Mouse (Mus musculus): ENCODE data around the gene Slc30a3.
"Not testable (repeated sequence)": the region's sequence is repeated elsewhere in the genome, so short reads cannot be mapped to it uniquely, and the experiment has no call there.

The Slc30a3 gene

DNA sequence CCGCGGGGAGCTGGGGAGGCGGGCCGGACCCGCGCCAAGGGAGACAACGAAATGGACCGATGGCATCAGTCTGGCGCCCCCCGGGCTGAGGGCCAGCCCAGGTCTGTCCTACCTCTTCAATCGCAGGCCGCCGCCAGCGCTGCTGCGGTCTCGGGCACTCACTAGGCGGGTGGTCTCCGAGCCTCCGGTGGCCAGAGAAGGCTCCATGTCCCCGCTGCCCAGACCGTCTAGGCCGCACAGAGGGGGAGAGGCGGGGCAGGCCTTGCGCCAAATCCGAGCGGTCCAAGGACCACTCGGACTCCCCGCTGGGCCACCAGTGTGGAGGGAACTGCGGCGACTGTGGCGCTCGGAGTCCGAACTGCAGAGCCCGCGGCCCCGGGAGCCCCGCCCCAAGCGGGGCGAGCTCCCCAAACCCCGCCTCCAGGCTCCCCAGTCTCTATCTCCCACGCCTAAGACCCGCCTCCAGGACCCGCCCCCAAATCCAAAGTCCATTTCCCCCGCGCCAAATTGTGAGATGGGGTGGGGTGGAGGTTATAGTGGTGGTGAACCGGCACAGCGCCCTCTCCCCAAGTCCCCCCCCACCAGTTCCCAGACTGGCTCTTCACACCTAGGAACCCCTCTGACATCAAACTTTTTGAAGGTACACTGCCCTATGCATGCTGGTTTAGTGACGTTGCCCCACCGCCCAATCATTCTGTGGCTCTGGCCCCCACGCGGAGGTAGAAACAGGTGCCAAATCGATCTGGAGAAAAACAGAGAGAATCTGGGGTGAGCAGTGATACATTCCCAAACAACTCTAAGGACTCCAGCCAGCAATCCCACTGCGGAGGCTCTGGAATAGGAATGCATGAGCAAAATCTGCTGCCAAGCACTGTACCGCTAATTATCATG lies 14.6 kb downstream of the Slc30a3 start:
- DNase-seq (ENCODE audit: low spot score in 2 of 2) = peak in 1 of 2 experiments; percentile 24

DNA sequence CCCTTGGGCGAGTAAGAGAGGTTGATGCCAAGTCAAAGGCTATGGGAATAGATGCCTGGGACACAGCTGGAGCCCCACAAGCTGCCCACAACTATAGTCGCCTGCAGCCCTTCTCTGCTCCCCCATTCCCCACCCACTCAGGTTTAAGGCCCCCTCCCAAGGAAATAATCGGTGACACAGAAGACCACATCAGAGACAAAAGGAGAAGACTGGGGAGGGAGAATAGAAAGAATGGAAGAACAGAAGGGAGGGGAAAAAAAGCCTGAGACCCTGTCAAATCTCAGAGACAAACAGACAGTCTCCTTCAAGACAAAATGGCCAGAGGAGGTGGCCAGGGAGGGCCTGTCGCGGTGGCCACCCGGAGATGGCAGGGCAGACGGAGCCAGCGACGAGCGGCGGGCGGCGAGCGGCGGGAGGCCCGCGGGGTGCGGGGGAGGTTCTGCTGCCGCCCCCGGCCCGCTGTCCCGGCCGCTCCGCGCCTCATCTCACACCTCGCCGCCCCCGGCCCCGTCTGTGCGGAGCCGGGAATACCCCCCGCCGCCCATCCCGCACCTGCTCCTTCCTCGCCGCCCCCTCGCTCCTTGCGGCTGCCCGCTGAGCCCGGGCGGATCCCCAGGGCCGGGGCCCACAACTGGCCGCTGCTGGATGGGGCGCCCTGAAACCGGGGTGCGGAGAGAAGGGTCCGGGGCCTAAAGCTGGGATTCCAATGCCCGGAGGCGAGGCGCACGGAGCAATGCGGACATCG lies 15.6 kb downstream of the Slc30a3 start:
- DNase-seq (ENCODE audit: low spot score in 2 of 2) = no peak

DNA sequence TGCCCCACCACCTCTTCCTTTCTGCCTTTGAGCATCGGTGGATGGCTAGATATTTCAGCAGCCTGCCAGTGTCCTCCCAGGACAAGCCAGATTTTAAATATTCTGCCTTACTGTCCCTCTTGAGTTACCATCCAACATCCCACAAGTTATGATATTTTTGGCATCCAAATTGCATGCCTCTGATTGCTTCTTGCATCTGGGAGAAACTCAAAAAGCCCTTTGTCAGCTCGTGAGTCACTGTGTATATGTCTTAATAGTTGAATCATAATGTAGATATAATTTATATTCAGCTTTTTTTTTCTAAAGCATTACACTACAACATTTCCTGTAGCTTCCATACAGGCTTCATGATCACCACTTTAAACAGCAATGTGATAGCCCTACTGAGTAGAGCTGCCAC lies 20.9 kb downstream of the Slc30a3 start:
- no peak for DNase-seq (ENCODE audit: low spot score in 2 of 2)

DNA sequence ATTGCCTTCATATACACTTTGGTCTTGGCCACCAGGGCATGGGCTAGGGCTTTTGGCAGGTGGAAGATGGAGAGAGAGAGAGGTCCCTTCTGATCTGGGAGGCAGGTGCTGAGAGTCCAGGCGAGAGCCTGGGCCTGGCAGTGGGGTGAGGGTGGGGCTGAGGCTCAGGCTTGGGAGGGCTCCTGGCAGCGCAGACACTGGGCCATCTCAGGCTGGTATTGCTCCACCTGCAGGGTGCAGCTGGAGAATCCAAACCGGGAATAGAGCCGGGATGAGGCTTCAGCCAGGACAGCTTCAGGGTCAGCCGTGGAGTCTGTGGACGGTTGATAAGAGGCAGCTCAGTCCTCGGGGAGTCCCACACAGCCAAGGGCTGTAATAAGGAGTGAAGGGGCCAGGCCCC lies 21.4 kb downstream of the Slc30a3 start:
- DNase-seq (ENCODE audit: low spot score in 2 of 2) = no peak

DNA sequence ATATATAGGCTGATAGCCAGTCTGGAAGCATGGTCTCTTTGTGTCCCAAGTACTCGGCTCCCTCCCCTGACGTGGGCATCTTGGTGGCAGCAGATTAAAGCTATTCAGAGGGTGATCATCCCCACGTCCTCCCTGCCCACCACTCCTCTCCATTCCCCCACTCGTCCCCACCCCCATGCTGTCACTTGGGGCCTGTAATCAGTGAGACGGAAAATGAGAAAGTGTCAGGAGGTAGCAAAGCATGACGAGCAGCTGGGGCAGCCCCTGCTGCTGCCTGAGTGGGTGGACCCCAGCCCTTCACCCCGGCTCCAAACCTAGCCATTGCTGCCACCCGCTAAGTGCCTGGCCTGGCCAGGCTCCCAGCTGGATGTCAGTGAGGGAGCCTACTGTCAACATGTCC lies 24.1 kb downstream of the Slc30a3 start:
- no peak for DNase-seq (ENCODE audit: low spot score in 2 of 2)

DNA sequence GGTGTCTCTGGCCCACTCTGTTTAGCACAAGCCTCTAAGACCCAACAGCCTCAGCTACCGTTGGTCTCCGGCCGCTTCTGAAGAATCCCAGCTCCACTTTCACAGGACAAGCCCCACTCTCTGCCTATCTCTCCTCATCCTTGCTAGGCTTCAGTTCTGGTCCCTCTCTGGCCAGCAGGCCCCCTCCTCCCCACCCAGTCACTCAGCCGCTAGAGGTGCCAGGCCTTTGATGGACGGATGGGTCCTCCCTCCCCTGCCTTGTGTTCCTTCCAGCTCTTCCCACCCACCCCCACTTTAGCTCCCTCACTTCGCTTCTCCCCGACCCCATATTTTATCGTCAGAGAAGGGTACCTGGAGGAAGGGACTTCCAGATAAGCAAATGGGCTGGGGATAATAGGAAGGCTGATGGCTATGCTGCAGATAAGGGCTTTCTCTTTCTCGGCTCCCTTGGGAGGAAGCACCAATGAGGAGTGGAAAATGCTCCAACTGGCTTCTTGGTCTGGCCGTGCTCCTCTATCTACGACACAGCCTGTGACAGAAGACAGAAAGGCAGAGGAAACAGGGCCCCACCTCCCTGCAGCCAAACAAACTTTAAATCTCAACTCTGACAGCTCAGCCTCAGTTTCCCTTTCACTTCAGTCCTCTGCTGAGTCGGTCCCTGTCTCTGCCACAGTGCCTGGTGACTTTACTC lies 25.0 kb downstream of the Slc30a3 start:
- DNase-seq (ENCODE audit: low spot score in 2 of 2) = no peak

DNA sequence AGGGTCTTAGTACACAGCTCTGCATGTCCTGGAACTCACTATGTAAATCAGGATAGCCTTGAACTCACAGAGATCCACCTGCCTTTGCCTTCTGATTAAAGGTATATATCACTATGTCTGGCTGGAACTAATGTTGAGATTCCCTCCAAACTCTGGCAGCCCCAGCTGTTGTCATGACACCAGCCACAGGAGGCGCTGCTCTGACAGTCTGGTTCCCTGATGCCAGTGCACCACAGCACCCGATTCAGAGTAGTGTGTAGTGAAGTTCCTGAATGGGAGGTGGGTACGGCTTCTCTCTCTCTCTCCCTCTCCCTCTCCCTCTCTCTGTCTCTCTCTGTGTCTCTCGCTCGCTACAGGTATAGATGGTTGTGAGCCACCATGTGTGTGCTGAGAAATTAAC lies 25.7 kb downstream of the Slc30a3 start:
- DNase-seq (ENCODE audit: low spot score in 2 of 2) = no peak

DNA sequence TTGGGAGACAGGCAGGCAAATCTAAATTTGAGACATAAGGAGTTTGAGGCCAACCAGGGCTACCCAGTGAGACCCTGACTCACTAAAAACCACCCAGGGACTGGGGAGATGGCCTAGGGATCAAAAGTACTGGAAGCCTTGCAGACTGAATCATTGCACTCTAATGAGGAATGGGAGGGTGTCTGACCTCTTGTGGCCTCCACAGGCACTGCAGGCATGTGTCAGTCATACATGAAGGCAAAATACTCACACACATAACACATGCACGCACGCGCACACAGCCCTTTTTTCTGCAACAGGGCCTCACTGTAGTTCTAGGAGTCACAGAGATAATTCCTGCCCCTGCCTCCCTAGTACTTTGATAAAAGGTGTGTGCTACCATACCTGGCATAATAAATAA lies 26.7 kb downstream of the Slc30a3 start:
- DNase-seq (ENCODE audit: low spot score in 2 of 2) = peak in 1 of 2 experiments; percentile 26

DNA sequence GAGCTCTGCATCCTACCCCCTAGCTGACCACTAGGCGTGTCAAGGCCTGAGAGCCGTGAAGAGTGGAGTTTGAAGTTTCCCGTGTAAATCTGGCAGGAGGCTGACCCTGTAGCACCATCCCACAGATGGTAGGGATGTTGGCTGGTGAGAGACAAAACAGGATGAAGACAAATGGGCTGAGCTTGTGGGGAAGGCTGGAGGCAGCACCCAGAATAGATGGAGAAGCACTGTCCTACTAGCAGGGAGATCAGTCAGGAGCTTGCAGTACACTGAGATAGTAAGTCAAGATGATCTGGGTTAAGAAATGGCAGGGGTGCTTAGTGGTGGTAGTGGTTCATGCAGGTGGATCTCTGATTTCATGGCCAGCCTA lies 27.3 kb downstream of the Slc30a3 start:
- no peak for DNase-seq (ENCODE audit: low spot score in 2 of 2)

DNA sequence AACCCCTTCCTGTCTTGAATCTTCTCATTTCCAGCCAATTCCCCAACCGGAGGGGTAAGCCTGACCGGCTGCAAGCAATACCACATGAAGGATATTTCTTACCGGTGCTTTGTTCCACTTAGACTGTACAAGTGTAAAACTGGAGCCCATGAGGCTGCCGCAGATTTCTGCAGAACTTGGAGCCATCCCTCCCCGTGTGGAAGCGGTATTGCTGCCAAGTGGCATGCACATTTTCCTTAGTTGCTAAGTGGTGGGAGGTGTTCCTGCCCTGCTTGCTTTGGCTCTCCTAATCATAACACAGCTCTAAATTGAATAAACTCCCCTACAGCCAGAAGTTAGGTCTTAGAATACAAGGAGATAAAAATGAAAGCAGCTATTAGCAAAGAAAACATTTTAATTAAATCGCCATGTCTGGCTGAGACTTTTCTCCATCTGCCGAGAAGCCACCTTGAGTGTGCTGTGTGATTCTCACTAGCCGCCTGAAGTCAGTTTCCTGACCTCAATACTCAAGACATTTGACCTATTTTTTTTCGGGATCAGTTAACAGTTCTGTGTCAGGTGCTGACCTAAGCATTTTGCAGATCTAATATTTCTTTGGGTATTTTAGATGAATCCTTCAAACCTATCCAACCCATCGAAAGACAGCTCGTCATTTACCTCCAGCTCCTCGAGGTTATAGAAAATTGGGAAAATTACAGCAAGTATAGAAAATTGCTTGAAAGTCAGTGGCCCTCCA lies 27.8 kb downstream of the Slc30a3 start:
- no peak for DNase-seq (ENCODE audit: low spot score in 2 of 2)

DNA sequence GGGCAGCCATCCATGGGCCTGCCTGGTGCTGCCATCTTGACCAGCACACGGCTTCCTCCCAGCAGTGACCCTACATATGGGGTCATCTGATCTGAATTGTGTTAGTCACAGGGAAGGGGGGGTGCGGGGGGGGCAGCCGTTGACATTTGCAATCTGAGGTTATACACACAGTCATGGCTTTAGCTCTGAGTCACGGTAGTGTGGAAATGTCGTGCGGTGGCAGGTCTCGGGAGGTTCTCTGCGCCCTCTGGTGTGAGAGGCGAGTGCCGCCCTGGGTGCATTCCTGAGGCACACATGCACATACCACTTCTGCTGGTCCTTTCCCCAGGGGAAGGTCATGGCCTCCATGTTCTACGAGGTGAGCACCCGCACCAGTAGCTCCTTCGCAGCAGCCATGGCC lies 31.7 kb downstream of the Slc30a3 start:
- peak in 1 of 2 experiments; percentile 16 for DNase-seq (ENCODE audit: low spot score in 2 of 2)

DNA sequence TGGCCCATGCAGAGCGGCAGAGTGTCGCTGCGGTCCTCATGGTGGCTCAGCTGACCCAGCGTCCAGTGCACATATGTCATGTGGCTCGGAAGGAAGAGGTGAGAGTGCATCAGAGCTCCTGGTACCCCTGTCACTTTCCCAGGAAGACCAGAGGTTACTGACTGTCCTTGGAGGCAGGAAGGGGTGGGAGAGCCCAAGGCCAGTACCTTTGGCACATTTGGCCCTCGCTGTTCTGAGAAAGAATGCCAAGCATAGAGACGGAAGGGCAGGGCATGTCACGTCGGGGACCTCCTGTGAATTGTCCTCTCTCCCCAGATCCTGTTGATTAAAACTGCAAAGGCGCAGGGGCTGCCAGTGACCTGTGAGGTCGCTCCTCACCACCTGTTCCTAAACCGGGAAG lies 34.9 kb downstream of the Slc30a3 start:
- no peak for DNase-seq (ENCODE audit: low spot score in 2 of 2)

DNA sequence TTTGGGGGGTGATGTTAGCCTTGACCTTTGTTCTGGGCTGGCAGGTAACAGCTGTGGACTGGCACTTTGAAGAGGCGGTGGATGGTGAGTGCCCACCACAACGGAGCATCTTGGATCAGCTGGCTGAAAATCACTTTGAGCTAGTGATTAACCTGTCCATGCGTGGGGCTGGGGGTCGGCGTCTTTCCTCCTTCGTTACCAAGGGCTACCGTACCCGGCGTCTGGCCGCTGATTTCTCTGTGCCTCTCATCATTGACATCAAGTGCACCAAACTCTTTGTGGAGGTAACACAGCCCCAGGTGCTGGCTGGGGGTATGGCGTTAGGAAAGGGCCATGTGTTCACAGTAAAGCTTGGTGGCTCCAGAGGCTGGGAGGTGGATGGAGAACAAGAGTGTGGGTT lies 36.2 kb downstream of the Slc30a3 start:
- no peak for DNase-seq (ENCODE audit: low spot score in 2 of 2)

DNA sequence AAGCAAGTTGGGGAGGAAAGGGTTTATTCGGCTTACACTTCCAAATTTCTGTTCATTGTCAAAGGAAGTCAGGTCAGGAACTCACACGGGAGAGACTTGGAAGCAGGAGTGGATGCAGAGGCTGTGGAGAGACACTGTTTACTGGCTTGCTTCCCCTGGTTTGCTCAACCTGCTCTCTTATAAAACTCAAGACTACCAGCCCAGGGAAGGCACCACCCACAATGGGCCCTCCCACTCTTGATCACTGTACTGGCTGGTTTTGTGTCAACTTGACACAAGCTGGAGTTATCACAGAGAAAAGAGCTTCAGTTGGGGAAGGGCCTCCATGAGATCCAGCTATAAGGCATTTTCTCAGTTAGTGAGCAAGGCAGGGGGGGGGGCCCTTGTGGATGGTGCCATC lies 37.0 kb downstream of the Slc30a3 start:
- DNase-seq (ENCODE audit: low spot score in 2 of 2) = no peak

DNA sequence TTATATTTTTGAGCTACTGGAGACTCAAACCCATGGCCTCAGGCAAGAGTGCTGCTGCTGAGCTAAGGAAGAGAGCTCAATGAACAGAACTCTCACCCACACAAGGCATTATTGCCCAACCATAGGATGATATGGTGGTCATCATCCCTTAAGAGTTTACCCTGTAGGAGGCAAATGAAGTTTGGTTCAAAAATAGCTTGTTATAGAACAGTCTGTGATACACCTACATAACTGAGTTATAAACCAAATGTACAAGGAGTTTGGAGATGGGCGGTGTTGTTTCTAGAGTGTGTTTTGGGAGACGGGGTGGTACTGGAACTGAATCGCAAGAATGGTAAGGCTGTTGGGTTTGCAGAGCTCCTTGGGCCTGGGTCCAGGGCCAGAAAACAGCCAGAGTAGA lies 38.2 kb downstream of the Slc30a3 start:
- no peak for DNase-seq (ENCODE audit: low spot score in 2 of 2)

DNA sequence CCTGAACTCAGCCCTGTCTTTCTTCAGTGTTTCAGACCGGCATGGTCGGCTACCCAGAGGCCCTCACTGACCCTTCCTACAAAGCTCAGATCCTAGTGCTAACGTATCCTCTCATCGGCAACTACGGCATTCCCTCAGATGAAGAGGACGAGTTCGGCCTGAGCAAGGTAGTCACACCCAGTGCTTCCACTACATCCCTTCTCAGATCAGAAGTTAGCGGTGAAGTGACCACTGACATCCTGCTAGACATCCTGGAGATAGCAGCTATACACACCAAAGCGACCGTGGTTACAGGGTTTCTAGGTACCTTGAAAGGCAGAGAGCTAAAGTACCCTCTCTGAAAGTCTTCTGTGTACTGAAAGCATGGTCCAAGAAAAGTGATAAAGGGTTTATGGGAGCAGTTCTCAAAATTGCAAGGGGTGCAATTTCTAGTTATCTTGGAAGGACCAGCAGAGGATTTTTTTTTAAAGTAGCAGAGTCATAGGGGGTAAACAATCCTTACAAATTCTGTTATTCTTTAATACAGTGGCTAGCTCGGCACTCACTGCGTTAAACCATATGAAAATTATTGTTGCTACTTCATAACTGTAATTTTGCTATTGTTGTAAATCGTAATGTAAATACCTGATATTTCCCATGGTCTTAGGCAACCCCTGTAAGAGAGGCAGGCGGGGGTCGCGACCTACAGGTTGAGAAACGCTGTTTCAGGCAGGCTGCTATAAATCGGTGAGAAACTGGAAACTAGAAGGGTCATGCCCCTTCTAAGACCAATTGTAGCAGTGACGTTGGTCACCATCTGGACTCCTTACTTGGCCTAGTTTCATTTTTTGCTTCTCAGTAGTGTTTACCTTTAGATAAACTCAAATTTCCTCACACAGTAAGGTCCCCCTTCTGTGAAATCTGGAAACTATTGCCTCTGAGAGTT lies 52.6 kb downstream of the Slc30a3 start:
- DNase-seq (ENCODE audit: low spot score in 2 of 2) = no peak

DNA sequence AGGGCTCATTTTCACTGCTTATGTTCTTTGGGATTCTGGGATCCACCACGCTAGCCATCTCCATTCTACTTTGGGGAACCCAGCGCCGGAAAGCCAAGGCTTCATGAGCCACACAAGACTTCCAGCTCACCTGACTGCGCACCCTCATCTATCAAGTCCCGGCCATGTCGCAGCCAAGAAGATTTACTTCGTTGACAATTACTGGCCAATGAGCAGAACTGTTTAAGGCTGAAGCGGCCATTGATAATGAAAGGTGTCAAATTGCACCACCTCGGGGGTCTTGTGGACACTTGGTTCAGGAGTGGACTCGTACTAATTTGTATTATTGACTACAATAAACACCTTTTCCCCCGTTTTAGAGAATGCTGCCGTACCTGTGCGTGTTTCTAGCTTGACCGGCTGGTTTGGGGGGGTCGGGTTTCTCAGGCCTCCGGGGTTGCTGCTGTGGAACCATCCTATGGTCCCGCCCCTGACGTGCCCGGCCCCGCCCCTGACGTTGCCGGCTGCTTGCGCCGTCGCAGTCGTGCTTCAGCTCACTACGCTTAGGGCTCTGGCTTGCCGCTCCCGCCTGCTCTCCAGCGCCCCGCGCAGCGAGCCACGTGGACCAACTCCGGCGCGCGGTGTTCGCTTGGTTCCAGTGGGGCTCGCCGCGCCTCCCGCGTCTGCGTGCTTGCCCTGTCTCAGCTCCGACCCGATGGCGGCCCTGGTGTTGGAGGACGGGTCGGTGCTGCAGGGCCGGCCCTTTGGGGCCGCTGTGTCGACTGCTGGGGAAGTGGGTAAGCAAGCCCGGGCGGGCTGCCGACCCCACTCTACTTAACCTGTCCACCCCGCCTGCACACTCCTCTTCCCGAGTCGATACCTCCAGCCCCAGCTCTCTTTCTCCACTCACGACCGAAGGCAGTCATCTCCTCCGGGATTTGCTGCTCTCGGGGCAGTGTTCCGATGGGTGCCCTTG lies 53.5 kb downstream of the Slc30a3 start, which contains the start of gene Cad:
Gene Cad (plus strand): TSS at position 520 of the 955 bp plus-strand sequence.
- DNase-seq (ENCODE audit: low spot score in 2 of 2) = peak; percentile 92 to 95

DNA sequence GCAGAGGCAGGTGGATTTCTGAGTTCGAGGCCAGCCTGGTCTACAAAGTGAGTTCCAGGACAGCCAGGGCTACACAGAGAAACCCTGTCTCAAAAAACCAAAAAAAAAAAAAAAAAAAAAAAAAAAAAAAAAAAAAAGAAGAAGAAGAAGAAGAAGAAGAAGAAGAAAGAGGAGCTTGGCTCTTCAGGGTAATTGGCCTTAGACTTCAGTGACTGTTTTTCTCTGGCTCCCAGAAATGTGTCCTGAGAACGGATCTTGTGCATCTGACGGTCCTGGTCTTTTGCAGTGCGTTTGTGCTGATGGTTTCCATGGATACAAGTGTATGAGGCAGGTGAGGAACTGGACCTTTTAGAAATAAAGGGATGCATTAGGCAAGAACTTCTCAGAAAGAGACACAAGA lies 54.3 kb downstream of the Slc30a3 start:
- not testable (repeated sequence) for DNase-seq (ENCODE audit: low spot score in 2 of 2)

DNA sequence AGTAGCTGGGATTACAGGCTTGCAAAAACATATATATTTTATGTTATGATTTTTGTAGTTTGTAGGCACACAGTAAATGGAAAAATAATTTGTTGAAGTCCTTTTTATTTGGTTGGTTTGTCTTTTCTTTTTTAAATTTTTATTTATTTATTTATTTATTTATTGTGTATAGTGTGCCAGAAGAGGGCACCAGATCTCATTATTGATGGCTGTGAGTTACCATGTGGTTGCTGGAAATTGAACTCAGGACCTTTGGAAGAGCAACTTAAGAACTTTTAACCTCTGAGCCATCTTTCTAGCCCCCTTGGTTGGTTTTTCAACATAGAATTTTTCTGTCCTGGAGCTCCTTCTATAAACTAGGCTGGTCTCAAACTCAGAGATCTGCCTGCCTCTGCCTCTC lies 57.6 kb downstream of the Slc30a3 start:
- no peak for DNase-seq (ENCODE audit: low spot score in 2 of 2)

All from urinary bladder, adult 18-20 months (tissue).